Mouse (Mus musculus): ENCODE data around the gene Uvssa. TPM values are rescaled to one million over a fixed set of nuclear protein-coding genes. Genes with fewer than 3 reads are reported as not detected.

Uvssa gene
- total and polyA plus RNA-seq, 3 experiments, result 1.9 to 21.5 (median 7.5) TPM

- Histone ChIP-seq H3K36me3 (replicated peaks) (no peaks in the 10 kb centered on the region), H3K4me3 (ENCODE audit: low read depth, low read length) (no peak overlapping the region), H3K9me3 (replicated peaks) (no peaks in the 10 kb centered on the region), H3K27me3 (ENCODE audit: insufficient read depth, low read length) (peaks cover 50% of the 10 kb centered on the region), H3K4me1 (ENCODE audit: insufficient read depth, low read depth, low read length) (no peaks in the 10 kb centered on the region)
- no peak for ATAC-seq (ENCODE audit: extremely low read depth, insufficient number of reproducible peaks, low FRiP score, poor library complexity, severe bottlenecking)
- DNase-seq (ENCODE audit: low spot score), result no peak
- no peak for TF ChIP-seq GATA2 (IDR thresholded peaks at IDR 0.05; ENCODE audit: borderline replicate concordance, low read depth, low read length)
- TF ChIP-seq CTCF (IDR thresholded peaks at IDR 0.05; ENCODE audit: low read depth, low read length), result no peak
- no peak for TF ChIP-seq POLR2AphosphoS5 (IDR thresholded peaks at IDR 0.05; ENCODE audit: insufficient replicate concordance, low read depth, low read length)
- no peak for TF ChIP-seq TAL1 (conservative IDR thresholded peaks at IDR 0.05; ENCODE audit: low read depth, low read length)
- TF ChIP-seq GATA1 (IDR thresholded peaks at IDR 0.05; ENCODE audit: borderline replicate concordance, low read length), result no peak
Observed at GRCm38 (mm10) chr5:33465464-33465863, 87.1 kb downstream of the Uvssa start.

Other genes starting within 250 kb of the Uvssa start
- gene Spon2, start 160.1 kb upstream of the Uvssa start, total RNA-seq (2014; fragmentation: Nextera tagmentation), result not detected in 2 replicates
- gene Spon2, start 160.1 kb upstream of the Uvssa start, total RNA-seq (2017), result 0.17 and 0.22 TPM in 2 replicates
- 0.03 and 0.04 TPM in 2 replicates for gene Spon2, start 160.1 kb upstream of the Uvssa start, polyA plus RNA-seq (2012)
- gene Ctbp1, start 103.6 kb upstream of the Uvssa start, total RNA-seq (2014; fragmentation: Nextera tagmentation), result 126 and 164 TPM in 2 replicates
- 144 and 146 TPM in 2 replicates for gene Ctbp1, start 103.6 kb upstream of the Uvssa start, total RNA-seq (2017)
- gene Ctbp1, start 103.6 kb upstream of the Uvssa start, polyA plus RNA-seq (2012), result 256 and 297 TPM in 2 replicates
- 41.7 and 42.7 TPM in 2 replicates for gene Maea, start 43.0 kb upstream of the Uvssa start, total RNA-seq (2014; fragmentation: Nextera tagmentation)
- 264 and 288 TPM in 2 replicates for gene Maea, start 43.0 kb upstream of the Uvssa start, total RNA-seq (2017)
- gene Maea, start 43.0 kb upstream of the Uvssa start, polyA plus RNA-seq (2012), result 73.0 and 106 TPM in 2 replicates
- gene Nkx1-1, start 55.4 kb downstream of the Uvssa start, total RNA-seq (2014; fragmentation: Nextera tagmentation), result not detected in 2 replicates
- 0.11 TPM in 1 of 2 replicates, not detected in the other for gene Nkx1-1, start 55.4 kb downstream of the Uvssa start, total RNA-seq (2017)
- not detected in 2 replicates for gene Nkx1-1, start 55.4 kb downstream of the Uvssa start, polyA plus RNA-seq (2012)